Mouse (Mus musculus): Measurements from ENCODE around the gene Shoc2.

DNA sequence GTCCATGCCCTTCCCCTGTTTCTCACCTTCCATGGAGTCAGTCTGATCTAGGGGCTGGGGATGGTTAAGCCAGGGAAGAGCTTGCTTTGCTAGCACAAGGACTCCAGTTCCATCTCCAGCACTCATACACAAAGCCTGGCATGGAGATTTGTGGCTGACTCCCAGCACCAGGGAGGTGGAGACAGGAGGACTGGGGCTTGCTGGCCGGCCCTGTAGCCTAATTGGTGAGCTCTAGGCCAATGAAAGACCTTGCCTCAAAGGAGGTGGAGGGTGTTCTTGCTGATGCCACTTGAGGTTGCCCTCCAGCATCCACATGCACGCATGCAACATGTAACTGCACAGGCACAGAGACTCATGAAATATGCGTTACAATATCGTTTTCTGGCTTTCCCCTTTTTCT lies 45.6 kb upstream of the Shoc2 start:
- TF ChIP-seq TAL1 (IDR thresholded peaks at IDR 0.05; ENCODE audit: low read length) (no peak), GATA1 (IDR thresholded peaks at IDR 0.05; ENCODE audit: low read length) (no peak)

All from erythroblast, embryonic 14.5 days (primary cell).